Mouse (Mus musculus) midbrain, embryonic 10.5 days (tissue): Measurements from ENCODE around the gene Atg9a. TPM values are rescaled to one million over a fixed set of nuclear protein-coding genes. Genes with fewer than 3 reads are reported as not detected.

Experiments used
- DNase-seq: peaks from one replicate; pipeline ENCODE4 v3.0.0-alpha.2; 2017; ENCODE audit warnings: low spot score
- H3K27ac ChIP-seq: fragments of 300-500 bp; sonication (generic); replicated peaks from 2 replicates; pipeline ENCODE4 v1.5.1; 2016; ENCODE audit warnings: mild to moderate bottlenecking
- H3K27me3 ChIP-seq: fragments of 300-500 bp; sonication (generic); 2 replicates; pipeline ENCODE4 v1.6.1; 2016; ENCODE audit warnings: low read depth, mild to moderate bottlenecking; ENCODE audit not compliant: poor library complexity, severe bottlenecking
- H3K36me3 ChIP-seq: fragments of 300-500 bp; sonication (generic); 2 replicates; pipeline ENCODE4 v1.6.1; 2016; ENCODE audit warnings: mild to moderate bottlenecking, moderate library complexity
- H3K4me1 ChIP-seq: fragments of 300-500 bp; sonication (generic); 2 replicates; pipeline ENCODE4 v1.6.1; 2016
- H3K4me3 ChIP-seq: fragments of 300-500 bp; sonication (generic); 2 replicates; pipeline ENCODE4 v1.5.1; 2016; ENCODE audit warnings: mild to moderate bottlenecking, moderate library complexity
- H3K9me3 ChIP-seq: fragments of 300-500 bp; sonication (generic); replicated peaks from 2 replicates; pipeline ENCODE4 v1.6.1; 2016; ENCODE audit warnings: mild to moderate bottlenecking
- WGBS: fragments of 180-500 bp; shearing (Covaris S2); methylation state at CpG from one replicate; pipeline ENCODE4 v1.1.7; 2016; 5-methylcytosine and 5-hydroxymethylcytosine counted together
- polyA plus RNA-seq: library from polyadenylated mRNA; unstranded; fragments of >200 nt; fragmentation: Nextera tagmentation; extraction: Ambion mirVana; gene quantifications from 2 replicates; pipeline ENCODE4 v1.2.1, GENCODE M21; 2016

The Atg9a gene
- polyA plus RNA-seq, 1 experiment from 2014 or later: 18.8 TPM

DNA sequence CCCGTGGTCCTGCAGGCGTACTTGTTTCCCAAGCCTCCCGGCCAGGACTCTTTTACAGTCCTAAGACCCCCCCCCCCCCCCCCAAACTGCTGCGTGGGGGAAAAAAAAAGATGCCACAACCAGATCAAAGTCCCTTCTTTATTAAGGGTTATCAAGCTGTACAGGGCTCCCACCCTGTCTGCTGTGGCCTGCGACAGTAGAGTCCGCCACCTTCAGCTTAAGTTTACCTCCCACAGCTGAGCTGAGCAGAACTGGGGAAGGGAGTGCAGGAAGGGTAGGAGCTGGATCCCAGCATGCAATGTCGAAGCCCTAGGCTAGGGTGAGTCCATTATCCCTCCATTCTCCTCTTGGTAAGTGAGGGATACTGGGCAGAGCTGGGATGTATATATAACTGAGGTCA is 11.3 kb downstream of the Atg9a start:
- Histone ChIP-seq H3K36me3 (peaks cover 61% of the 10 kb centered on the region), H3K9me3 (no peaks in the 10 kb centered on the region), H3K4me3 (peak overlapping the region; percentile 64), H3K27me3 (no peaks in the 10 kb centered on the region), H3K4me1 (peaks cover 28% of the 10 kb centered on the region), H3K27ac (peak overlapping the region; percentile 89)
- DNase-seq: no peak
- WGBS: 32% methylated on average over 7 of the region's 7 CpGs

DNA sequence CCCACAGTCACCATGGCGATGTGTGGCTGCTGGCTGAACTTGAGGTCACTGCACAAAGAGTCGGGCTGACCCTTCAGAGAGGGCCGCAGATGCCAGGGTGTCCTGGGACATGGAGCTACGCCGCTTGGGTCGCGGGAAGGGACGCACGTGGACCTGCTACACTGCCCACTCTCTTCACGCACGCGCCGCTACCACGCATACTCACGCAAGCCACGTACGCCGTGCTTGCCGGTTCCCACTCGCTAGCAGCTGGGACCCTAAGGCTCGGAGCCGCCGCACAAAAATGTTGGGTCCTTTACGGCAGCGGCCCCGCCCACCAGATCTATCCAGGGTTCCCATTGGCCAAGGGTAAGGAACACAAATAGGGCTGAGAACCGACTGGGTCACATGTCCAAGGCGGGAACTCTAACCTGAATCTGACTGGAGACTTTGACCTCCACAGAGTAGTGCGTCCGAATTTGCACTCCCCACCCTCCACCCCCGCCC is 11.8 kb downstream of the Atg9a start, which contains the start of gene Abcb6:
TSS of gene Abcb6 (minus strand) at position 288 of the 486 bp plus-strand sequence.
- H3K36me3 ChIP-seq: peaks cover 61% of the 10 kb centered on the region
- H3K27ac ChIP-seq: peak within 1 kb of the TSS; percentile 89
- H3K27me3 ChIP-seq: no peaks in the 10 kb centered on the region
- H3K4me1 ChIP-seq: peaks cover 28% of the 10 kb centered on the region
- H3K4me3 ChIP-seq: peak within 1 kb of the TSS; percentile 64
- under 1% methylated on average over 31 of the region's 31 CpGs for WGBS
- no peaks in the 10 kb centered on the region for H3K9me3 ChIP-seq
- peak; percentile 95 for DNase-seq

- Histone ChIP-seq H3K4me1 (peaks cover 28% of the 10 kb centered on the region), H3K4me3 (peak overlapping the region; percentile 64), H3K36me3 (peaks cover 61% of the 10 kb centered on the region), H3K27me3 (no peaks in the 10 kb centered on the region), H3K27ac (peak overlapping the region; percentile 89), H3K9me3 (no peaks in the 10 kb centered on the region)
- 12% methylated on average over 23 of the region's 23 CpGs for WGBS
- no peak for DNase-seq
Observed at GRCm38 (mm10) chr1:75179334-75180104, 12.5 kb downstream of the Atg9a start.

GRCm38 (mm10) chr1:75168472-75169464 is 23.2 kb downstream of the Atg9a start, which contains the start of gene Zfand2b:
TSS of gene Zfand2b (plus strand) at chr1:75168646.
- peak; percentile 97 for DNase-seq
- H3K4me1 ChIP-seq: peaks cover 19% of the 10 kb centered on the region
- H3K9me3 ChIP-seq: no peaks in the 10 kb centered on the region
- peak within 1 kb of the TSS; percentile 77 for H3K4me3 ChIP-seq
- H3K36me3 ChIP-seq: peaks cover 36% of the 10 kb centered on the region
- peak within 1 kb of the TSS; percentile 86 for H3K27ac ChIP-seq
- no peaks in the 10 kb centered on the region for H3K27me3 ChIP-seq
- 1% methylated on average over 59 of the region's 59 CpGs for WGBS

GRCm38 (mm10) chr1:75168093-75168471 is 23.9 kb downstream of the Atg9a start:
- no peaks in the 10 kb centered on the region for H3K27me3 ChIP-seq
- no peak for DNase-seq
- H3K27ac ChIP-seq: peak overlapping the region; percentile 86

GRCm38 (mm10) chr1:75160256-75160617 is 31.8 kb downstream of the Atg9a start:
- no peaks in the 10 kb centered on the region for H3K36me3 ChIP-seq
- no peak overlapping the region for H3K4me3 ChIP-seq
- H3K9me3 ChIP-seq: no peaks in the 10 kb centered on the region
- H3K27me3 ChIP-seq: no peaks in the 10 kb centered on the region
- H3K4me1 ChIP-seq: no peaks in the 10 kb centered on the region
- WGBS: 87% methylated on average over 4 of the region's 4 CpGs
- DNase-seq: no peak
- no peak overlapping the region for H3K27ac ChIP-seq

More at GRCm38 (mm10) chr1:75168093-75168471, 23.9 kb downstream of the Atg9a start:
- peak overlapping the region; percentile 77 for H3K4me3 ChIP-seq
- peaks cover 19% of the 10 kb centered on the region for H3K4me1 ChIP-seq
- no peaks in the 10 kb centered on the region for H3K9me3 ChIP-seq
- WGBS: 8% methylated on average over 7 of the region's 7 CpGs
- H3K36me3 ChIP-seq: peaks cover 29% of the 10 kb centered on the region

GRCm38 (mm10) chr1:75159540-75160255 is 32.3 kb downstream of the Atg9a start:
- no peaks in the 10 kb centered on the region for H3K9me3 ChIP-seq
- H3K27me3 ChIP-seq: no peaks in the 10 kb centered on the region
- H3K4me1 ChIP-seq: no peaks in the 10 kb centered on the region
- DNase-seq: no peak
- H3K4me3 ChIP-seq: no peak overlapping the region
- 70% methylated on average over 5 of the region's 5 CpGs for WGBS
- no peaks in the 10 kb centered on the region for H3K36me3 ChIP-seq
- H3K27ac ChIP-seq: no peak overlapping the region

- no peaks in the 10 kb centered on the region for H3K27me3 ChIP-seq
- no peak overlapping the region for H3K4me3 ChIP-seq
- no peaks in the 10 kb centered on the region for H3K36me3 ChIP-seq
- H3K9me3 ChIP-seq: no peaks in the 10 kb centered on the region
- no peak for DNase-seq
- H3K4me1 ChIP-seq: no peaks in the 10 kb centered on the region
- no peak overlapping the region for H3K27ac ChIP-seq
Observed at GRCm38 (mm10) chr1:75158990-75159389, 33.0 kb downstream of the Atg9a start.

DNA sequence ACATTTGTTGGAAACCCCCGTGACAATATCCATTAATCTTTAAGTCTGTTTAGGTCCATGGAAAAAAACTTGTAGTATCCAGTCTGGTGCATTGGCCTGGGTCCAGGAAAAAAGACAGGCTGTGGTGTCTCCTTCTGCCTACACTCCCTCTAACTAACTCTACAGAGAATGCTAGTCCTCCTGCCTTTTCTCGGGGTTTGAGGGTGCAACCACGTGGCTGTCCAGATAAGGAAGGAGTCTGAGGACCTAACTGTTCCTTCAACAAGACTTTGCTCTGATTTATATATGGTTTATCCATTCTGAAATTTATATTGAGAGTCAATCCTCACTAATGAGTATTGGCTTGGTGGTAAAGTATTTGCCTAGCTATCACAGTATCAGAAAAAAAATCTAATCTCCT is 36.2 kb downstream of the Atg9a start:
- H3K36me3 ChIP-seq: no peaks in the 10 kb centered on the region
- no peak overlapping the region for H3K4me3 ChIP-seq
- WGBS: 68% methylated on average over 3 of the region's 3 CpGs
- no peaks in the 10 kb centered on the region for H3K4me1 ChIP-seq
- no peak for DNase-seq
- no peaks in the 10 kb centered on the region for H3K9me3 ChIP-seq
- H3K27me3 ChIP-seq: no peaks in the 10 kb centered on the region
- H3K27ac ChIP-seq: no peak overlapping the region

- Histone ChIP-seq H3K4me1 (peaks cover 11% of the 10 kb centered on the region), H3K9me3 (no peaks in the 10 kb centered on the region), H3K27me3 (no peaks in the 10 kb centered on the region), H3K4me3 (no peak overlapping the region), H3K27ac (no peak overlapping the region), H3K36me3 (peaks cover 58% of the 10 kb centered on the region)
- WGBS: 90% methylated on average over 4 of the region's 4 CpGs
- no peak for DNase-seq
Observed at GRCm38 (mm10) chr1:75148727-75149126, 43.3 kb downstream of the Atg9a start.

DNA sequence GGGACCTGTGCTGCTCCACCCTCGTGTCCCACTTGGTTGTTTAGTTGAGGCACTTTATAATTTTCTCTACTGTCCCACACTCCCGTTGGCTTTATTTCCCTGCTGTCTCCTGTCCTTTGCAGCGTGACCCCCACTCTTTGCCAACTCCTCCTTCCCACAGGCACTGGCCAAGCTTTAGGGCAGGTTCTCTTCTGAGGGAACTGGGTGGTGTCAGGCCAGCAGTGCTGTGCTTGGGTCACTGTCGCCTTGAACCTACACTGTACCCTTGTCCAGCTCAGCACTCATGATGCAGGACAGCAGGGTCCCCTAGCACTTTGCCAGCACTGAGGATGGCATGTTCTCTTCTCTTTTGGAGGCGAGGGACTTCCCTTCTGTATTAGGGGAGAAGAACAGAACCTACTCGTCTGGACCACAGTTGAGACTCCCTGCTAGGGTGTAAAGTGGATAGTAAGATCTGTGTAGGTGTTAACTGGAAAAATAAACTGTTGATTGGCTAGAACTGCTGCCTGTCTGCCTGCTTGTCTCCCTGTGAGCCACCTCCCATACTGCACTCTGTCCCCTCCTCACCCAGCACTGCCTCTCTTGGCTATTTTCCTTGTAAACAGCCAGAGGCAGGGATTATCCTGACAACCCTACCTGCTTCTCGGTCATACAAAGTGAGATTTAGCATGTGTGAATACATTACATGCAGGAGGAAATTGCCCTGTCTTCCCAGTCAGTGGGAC is 44.4 kb downstream of the Atg9a start:
- Histone ChIP-seq H3K36me3 (peaks cover 58% of the 10 kb centered on the region), H3K4me1 (peaks cover 22% of the 10 kb centered on the region), H3K9me3 (no peaks in the 10 kb centered on the region), H3K4me3 (no peak overlapping the region), H3K27ac (no peak overlapping the region), H3K27me3 (no peaks in the 10 kb centered on the region)
- WGBS: 75% methylated on average over 7 of the region's 7 CpGs
- DNase-seq: no peak

GRCm38 (mm10) chr1:75145589-75145988 is 46.4 kb downstream of the Atg9a start:
- Histone ChIP-seq H3K27me3 (no peaks in the 10 kb centered on the region), H3K36me3 (peaks cover 58% of the 10 kb centered on the region), H3K27ac (no peak overlapping the region), H3K4me3 (no peak overlapping the region), H3K9me3 (no peaks in the 10 kb centered on the region), H3K4me1 (peaks cover 36% of the 10 kb centered on the region)
- WGBS: 95% methylated on average over 3 of the region's 3 CpGs
- DNase-seq: no peak
